Mouse (Mus musculus) gastrocnemius, adult 8-10 months (tissue): ENCODE measurements around the gene C1ql4. TPM values are rescaled to one million over a fixed set of nuclear protein-coding genes. Genes with fewer than 3 reads are reported as not detected.
"Not testable (repeated sequence)": the region's sequence is repeated elsewhere in the genome, so short reads cannot be mapped to it uniquely, and the experiment has no call there.

Experiments used
- DNase-seq, 2 experiments: peaks; one replicate each; pipeline ENCODE4 v3.0.0; 2022; ENCODE audit warnings: low spot score in 2 of 2
- total RNA-seq, 4 experiments: library from RNA; stranded (reverse); gene quantifications; 2 replicates each; pipeline ENCODE4 v1.2.4; 2022

Gene C1ql4
- total RNA-seq, 4 experiments from 2014 or later, result not detected

GRCm38 (mm10) chr15:99099139-99099556 lies 11.5 kb upstream of the C1ql4 start:
- no peak for DNase-seq

GRCm38 (mm10) chr15:99098493-99098861 lies 10.9 kb upstream of the C1ql4 start:
- no peak for DNase-seq

- no peak for DNase-seq
Measured at GRCm38 (mm10) chr15:99097840-99098492, 10.3 kb upstream of the C1ql4 start.

DNA sequence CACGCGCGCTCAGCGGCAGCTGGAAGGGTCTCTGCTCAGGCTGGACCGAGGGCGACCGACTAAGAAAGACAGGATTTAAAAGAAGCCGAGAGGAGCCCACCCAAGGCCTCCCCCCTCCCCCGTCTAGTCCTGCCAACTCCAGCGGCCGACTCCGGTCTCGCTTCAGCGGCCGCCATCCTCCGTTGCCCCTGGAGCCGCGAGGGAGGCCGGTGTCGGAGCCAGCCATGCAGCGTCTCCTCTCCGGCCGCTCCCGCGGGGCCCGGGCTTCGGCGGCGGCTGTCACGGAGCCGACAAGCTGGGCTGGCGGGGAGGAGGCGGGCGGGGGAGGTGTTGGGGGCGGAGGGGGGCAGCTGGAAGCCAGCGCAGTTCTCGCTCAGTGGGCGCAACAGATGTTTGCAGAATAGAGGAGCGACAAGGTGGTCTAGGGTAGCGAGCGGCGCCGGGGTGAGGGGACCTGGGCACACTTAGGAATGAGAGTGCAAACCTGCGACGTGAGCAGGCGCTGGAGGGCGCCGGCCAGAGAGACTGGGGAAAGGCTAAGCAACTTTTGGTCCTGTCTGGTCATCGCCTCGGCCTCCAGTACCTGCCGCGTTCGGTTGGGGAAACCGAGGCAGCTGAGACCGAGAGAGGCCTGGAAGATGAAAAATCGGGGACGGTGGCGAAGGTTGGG lies 9.3 kb upstream of the C1ql4 start:
- DNase-seq, result no peak

DNA sequence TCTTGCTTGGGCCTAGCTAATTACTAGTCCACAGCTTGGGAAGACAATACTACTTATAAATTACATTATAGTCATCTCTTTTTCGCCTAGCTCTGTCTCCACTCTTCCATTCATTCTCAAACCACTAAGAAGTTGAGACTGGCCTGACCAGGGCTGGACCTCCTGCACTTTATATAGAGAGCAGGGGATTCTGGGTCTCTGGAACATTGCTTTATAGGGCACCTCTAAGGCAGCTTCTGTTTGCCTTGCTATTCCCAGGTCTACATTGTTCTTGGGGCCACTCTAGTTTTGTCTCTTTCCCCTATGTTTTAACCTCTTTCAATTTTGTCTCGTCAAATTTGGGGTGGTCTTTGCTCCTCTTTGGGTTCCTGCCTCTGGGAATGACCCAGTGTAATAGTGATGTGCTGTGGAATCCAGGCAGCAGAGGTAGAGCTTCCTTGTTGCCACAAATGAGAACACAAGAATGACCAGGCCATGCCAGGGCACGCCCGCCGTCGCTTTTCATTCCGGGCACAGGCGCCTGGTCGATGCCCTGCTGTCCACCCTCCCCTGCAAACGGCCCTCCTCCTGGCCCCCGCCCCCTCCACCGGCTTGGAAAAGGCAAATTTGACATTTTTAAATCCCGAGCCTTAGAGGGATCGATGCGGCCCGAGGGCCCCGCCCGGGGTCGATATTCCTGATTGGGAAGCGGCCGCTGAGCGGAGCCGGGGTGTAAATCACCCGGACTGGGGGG lies 8.6 kb upstream of the C1ql4 start:
- no peak for DNase-seq

DNA sequence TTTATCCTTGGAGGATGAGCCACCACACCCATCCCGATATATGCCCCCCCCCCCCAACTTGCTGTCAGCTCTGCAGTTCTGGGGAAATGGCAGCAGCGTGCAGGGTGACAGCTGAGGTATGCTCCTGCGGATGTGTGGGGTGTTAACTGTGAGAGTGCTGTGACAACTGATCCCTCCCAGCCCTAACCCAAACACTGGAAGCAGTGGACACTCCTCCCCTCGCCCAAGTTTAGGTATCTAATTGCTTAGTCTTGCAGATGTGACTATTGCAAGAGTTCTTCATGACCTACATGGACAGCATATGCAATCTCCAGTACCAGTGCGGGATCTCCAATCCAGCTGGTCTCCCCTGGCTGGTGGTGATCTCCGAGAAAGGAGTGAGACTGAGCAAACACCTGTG lies 7.7 kb upstream of the C1ql4 start:
- DNase-seq, result no peak

GRCm38 (mm10) chr15:99094631-99095270 lies 7.1 kb upstream of the C1ql4 start:
- DNase-seq, result no peak

DNA sequence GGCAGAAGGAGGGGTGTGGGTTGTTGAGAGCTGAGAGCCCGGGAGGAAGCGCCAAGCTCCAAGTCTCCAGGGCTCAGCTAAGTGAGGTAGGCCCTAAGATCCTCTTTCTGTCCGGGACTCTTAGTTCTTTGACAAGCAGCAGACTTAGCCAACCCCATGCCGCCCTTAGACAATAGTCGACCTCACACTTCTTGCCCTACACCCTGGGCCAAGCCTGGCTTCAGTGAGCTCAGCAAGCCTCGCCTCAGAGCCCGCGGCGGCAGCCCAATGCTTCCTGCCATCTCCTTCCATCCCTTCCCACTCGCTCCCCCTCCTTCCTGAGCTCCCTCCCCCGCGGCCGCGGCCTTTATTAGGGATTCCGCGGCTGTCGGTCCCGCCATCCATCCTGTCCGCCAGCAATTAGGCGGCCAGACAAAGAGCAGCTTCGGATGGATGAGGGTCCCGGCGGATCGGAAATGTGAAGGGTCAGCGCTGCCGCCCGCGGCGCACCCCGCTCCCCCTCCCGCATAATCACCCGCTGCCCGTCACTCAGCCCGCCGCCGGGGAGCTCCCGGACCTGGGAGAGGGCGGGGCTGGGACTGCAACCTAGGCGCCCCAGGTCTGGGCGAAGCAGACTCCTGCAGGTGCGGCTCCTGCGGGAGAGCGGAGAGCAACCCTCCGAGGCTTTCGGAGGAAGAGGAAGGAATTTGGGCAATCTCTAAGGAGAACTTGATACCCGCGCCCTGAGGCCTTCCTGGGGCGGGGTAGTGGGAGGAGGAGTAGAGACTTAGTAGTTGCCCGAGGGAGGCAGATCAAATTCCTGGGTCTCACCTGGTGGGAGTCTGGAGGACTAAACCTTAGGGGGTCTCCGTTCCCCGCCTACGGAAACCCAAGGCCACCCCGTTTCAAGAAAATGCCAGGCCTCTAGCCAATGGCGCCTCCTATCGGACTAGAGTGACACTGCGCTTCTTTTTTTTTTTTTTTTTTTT lies 6.0 kb upstream of the C1ql4 start:
- DNase-seq, result no peak

- DNase-seq, result no peak
Measured at GRCm38 (mm10) chr15:99092870-99093269, 5.3 kb upstream of the C1ql4 start, which contains the start of gene Dnajc22. Gene Dnajc22, plus strand, starts transcription at chr15:99093170.

DNA sequence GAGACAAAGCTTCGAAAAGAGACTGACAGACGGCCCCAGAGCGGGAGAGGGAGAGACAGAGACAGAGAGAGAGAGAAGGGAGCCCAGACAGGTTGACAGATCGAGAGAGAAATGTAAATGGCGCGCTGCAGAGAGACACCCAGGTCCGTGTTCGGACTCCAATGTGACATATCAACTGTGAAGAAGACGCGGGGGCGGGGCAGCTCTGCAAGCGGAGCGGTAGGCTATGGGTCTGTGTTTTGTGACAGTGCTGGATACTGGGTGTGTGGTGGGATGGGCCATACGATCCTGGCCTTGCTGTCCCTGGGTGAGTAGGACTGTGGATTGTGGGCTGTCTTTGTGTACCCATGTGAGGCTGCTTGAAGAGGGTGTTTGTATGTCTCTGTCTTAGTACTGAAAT lies 1.5 kb upstream of the C1ql4 start:
- DNase-seq, result no peak

DNA sequence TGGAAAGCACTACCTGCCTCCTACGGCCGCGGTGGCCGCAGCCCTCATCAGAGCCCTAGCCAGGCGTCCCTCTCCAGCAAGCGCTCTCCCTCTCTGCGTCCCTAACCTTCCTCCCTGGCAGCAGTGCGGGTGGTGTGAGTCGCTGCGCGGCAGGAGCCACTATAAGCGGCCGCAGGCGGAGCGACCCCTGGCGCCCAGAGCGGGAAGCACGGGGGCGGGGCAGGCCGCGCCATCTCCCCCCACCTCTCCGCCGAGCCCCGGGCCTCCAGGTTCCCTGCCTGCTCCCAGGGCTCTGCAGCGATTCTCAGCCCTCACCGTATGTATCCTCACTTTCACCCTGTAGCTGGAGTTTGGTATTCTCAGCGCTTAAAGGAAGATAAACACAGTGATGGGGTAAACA lies 675 bp upstream of the C1ql4 start:
- peak; percentile 42 to 55 for DNase-seq

DNA sequence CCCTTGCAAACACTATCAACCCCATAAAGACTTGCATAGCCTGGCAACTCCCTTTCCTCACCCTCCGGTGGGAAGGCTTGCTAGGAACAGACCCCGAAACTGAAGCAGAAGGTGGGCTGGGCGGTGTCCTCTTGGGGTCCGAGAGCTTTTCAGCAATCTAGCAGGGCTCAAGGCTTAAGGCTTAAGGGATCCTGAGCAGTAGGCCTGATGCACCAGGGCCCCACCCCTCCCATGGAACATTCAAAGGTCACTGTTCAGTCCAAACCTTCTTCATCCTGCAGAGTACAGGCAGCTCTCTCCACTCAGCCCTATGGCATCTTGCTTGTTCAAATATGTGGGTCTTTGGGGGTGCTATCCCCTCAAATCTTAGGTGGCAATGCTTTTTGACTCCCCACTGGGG lies 1.6 kb downstream of the C1ql4 start:
- no peak for DNase-seq

DNA sequence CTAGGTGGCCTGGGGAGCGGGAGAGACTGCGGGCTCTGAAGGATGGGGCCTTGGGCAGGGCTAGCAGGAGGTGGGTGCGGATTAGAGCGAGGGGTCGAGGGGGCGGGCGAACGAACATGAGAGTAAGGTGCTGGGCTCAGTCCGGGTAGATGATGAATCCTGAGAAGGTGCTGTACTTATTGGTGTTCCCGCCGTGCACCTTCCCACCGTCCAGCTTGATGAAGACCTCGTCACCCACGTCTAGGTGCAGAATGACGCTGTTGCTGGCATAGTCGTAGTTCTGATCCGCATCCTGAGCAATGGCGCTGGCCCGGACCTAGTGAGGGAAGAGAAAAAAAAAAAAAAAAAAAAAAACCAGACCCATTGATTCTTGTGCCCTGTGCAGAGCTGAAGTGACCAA lies 3.0 kb downstream of the C1ql4 start:
- DNase-seq, result no peak

GRCm38 (mm10) chr15:99083867-99084557 lies 3.6 kb downstream of the C1ql4 start:
- DNase-seq, result no peak

- DNase-seq, result no peak
Measured at GRCm38 (mm10) chr15:99083258-99083657, 4.4 kb downstream of the C1ql4 start.

DNA sequence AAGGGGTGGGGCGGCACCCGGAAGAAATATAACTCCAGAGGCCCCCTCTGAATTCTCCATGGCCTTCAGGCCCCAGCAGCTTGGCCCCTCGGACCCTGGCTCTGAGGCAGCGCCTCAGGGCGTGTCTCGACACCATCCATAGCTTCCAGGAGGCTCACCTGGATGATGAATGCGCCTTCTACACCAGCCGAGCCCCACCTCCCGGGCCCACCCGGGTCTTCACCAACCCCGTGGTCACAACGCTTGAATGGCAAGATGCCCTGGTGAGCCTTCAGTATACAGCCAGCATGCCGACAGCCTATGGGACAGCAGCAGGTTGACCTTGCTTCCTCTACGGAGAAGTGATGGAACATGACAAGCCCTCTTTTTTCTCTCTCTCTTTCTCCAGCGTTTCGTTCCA lies 4.8 kb downstream of the C1ql4 start:
- no peak for DNase-seq

DNA sequence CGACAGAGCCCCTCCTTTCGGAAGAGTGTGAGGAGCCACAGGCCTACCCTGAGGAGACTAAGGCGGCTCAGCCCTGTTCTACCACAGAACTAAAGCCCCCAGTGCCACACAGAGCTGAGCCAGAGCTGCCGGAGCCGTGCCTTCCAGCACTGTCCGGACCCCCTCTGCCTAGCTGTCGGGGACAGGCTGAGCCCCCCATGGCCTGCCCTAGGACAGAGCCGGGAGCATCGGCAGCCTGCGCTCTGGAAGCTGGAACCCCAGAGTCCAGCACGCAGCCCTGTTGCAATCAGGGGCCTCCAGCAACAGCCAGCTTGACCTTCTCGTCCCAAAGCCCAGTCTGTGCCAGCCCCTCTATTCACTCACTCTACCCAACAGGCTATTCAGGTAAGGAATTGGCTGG lies 5.3 kb downstream of the C1ql4 start:
- DNase-seq, result no peak

GRCm38 (mm10) chr15:99079804-99080203 lies 7.8 kb downstream of the C1ql4 start:
- DNase-seq, result no peak

GRCm38 (mm10) chr15:99078181-99078910 lies 9.3 kb downstream of the C1ql4 start:
- no peak for DNase-seq

- DNase-seq, result not testable (repeated sequence)
Measured at GRCm38 (mm10) chr15:99076011-99076410, 11.6 kb downstream of the C1ql4 start.
